Mouse (Mus musculus): ENCODE data around the gene Arhgap17. TPM values are rescaled to one million over a fixed set of nuclear protein-coding genes. Genes with fewer than 3 reads are reported as not detected.

The Arhgap17 gene
- total RNA-seq, 2 experiments from 2014 or later, result 35.6 to 51.9 TPM

DNA sequence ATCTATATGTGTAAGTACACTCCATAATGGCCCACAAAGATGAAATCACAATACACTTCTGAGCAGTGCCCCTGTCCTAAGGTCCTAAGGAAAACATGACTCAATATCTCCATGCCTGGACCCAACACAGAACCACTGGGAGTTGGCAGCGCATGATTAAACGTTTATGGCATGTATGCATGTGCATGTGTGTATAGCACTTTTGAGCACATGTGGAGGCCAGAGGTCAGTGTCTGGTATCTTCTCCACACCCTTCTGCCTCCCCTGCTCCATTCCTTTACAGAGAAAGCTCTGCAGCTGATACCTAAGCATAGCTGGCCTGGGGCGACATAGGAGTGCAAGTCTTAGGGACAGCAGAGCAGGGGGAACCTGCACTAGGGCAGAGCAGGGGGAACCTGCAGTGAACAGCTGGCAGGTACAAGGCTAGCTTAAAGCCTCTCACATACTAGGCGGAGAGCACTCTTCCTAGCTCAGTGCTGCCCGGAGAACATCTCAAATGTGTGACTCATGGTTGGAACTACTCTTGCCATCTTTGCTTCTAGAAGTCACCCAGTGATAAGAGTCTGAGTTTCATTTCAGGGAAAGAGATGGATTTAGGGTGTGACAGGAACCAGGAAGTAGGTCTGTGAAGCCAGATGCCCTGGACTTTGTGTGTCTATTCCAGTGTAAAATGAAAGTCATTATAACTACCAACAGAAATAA is 25.5 kb downstream of the Arhgap17 start:
- DNase-seq (ENCODE audit: low spot score in 2 of 2), result no peak

DNA sequence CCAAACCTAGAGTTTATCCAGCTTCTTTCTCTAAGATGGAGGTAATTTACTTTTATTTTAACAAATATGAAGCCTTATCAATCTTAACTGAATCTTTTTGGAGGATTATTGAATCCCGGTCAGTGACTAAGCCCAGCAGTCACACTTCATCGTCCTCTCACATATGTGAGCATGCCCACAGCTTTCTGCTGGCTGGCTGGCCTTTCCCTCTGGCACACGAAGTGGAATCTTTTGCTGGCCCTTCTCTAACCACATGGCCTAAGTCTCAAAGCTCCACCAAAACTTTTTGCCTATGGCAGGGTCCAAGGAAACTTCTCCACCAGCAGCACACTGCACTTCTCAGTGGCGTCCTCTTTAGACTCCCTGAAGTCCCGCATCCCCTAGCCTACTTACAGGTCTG is 27.8 kb downstream of the Arhgap17 start:
- no peak for DNase-seq (ENCODE audit: low spot score in 2 of 2)

DNA sequence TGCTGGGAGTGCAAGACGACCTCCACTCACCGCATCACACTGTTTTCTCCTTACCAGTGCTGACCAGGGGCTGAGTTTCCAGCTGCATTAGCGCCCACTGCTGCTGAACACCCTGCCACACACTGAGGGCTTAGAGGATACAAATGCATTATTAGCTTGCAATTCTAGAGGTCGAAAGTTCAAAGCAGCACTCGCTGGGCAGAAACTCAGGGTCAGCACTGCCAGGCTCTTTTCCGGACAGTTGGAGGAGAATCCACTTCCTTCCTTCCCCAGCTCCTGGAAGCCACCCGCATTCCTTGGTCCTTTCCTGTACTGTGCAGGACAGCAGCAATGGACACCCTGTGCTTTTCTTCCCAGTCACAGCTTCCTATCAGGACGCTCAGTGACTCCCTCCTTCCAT is 31.4 kb downstream of the Arhgap17 start:
- DNase-seq (ENCODE audit: low spot score in 2 of 2), result no peak

DNA sequence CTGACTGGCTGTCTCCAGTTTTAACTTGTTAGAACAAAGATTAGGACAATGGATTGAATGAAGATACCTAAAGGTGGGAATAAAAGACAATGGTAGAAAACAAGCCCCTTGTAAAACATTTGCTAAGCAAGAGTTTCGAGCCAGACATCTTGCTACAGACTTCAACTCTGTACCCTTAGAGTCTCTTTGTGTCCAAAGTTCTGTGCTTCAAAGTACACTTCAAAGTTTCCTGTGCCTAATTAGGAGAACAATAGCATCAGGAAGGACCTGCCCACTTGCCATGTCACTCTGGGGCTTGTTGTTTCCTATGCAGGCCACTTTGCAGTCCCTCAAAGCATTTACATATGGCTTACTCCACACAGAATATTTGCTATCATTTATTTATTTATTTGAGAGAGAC is 33.4 kb downstream of the Arhgap17 start:
- no peak for DNase-seq (ENCODE audit: low spot score in 2 of 2)

DNA sequence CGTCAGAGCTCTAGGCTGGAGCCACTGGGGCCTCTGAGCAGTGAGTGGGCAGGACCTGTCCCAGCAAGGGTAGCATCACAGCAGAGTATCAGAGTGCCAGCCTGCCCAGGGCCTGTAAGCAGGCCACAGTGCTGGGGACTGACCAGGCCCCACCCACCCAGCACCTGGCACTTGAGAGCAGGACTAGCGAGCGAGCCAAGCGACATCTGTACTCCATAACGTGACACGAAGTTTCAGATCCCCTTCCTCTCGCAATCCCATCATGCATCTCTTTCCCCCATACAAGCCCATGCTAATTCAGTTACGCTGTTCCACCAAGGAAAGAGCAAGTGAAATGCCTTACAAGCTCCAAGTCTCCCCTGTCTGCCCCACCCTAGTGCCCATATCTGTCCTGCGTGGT is 39.2 kb downstream of the Arhgap17 start:
- DNase-seq (ENCODE audit: low spot score in 2 of 2), result no peak

DNA sequence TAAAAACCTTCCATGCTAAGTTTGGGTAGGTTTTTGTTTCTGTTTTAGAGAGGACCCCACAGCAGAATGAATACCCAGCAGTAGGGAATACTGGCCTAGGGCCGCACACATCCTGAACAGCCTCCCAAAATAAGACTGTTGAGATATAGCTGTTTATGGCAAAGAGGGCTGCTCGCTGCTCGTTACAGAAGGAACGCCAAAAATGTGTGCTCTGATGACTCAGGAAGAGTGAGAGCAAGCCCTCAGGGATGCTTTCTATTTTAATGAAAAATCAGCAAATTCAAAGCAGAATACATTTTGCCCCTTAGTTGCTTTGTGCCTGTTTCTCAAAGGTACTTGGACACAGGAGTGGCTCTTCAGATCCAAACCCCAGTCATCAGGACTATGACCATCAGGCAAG is 41.8 kb downstream of the Arhgap17 start:
- no peak for DNase-seq (ENCODE audit: low spot score in 2 of 2)

DNA sequence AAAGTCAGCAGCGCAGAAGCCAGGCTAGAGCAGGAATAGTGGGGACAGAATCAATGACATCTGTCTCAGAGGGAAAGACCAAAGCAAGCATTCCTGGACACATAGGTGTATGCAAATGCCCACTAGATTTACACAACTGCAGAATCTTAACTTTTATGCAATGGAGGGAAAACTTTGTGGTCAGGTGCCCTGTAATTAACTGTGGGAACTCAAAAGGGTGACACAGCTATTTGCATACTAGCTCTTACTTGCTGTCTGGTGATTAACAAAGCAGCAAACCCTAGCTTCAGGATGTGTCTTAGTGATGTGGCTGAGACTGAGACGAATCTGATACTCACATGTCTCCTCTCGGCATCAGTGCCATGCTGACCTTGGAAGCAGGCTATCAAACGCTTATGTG is 42.8 kb downstream of the Arhgap17 start:
- DNase-seq (ENCODE audit: low spot score in 2 of 2), result no peak

DNA sequence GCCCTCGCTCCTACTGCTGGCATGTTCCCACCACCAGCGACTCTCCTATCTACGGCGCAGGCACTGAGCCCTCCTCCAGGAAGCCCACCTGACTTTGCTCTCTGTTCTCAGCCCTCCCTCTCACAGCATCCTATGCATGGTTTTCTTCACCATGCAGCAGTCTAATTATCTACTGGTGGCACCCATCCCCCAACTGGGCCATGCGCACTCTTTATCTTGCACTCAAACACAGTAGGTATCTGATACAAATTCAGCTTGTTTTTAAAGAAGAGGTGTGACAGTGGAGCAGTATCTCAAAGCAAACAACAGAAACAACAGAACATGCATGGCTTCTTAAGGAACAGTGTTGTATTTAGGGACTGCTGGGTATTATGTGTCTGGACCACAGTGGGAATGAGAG is 43.7 kb downstream of the Arhgap17 start:
- DNase-seq (ENCODE audit: low spot score in 2 of 2), result no peak

DNA sequence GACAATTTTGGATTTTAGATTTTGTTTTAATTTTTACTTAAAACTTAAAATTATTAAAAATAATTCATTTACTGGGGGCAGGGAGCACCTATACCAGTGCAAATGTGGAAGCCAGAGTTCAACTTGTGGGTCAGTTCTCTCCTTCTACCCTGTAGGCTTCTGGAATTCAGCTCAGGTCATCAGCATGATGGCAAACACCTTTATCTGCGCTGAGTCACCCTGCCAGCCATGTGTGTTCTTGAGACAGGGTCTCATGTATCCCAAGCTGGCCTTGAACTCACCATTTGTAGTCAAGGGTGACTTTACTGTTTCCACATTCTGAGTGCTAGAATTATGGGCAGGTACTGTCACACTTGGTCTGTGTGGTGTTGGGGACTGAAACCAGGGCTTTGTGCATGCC is 45.6 kb downstream of the Arhgap17 start:
- DNase-seq (ENCODE audit: low spot score in 2 of 2), result no peak

DNA sequence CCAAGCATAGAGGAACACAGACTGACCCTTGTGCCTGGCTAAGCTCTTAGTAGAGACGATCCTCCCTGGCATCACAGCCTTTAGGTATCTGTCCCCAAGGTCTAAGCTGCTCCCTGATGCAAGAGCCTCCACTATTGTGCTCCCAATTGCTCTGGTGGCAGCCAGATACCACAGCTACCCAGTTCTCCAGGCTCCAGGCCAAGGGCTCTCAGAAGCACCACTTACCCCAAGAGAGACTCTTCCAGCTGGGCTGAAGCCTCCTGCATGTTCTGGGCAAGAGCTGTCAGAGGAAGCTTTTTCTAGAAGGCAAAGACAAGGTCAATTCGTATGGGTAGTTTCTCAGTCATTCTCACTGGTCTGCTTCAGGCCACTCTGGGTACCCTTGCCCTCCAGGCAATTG is 46.3 kb downstream of the Arhgap17 start:
- DNase-seq (ENCODE audit: low spot score in 2 of 2), result no peak

DNA sequence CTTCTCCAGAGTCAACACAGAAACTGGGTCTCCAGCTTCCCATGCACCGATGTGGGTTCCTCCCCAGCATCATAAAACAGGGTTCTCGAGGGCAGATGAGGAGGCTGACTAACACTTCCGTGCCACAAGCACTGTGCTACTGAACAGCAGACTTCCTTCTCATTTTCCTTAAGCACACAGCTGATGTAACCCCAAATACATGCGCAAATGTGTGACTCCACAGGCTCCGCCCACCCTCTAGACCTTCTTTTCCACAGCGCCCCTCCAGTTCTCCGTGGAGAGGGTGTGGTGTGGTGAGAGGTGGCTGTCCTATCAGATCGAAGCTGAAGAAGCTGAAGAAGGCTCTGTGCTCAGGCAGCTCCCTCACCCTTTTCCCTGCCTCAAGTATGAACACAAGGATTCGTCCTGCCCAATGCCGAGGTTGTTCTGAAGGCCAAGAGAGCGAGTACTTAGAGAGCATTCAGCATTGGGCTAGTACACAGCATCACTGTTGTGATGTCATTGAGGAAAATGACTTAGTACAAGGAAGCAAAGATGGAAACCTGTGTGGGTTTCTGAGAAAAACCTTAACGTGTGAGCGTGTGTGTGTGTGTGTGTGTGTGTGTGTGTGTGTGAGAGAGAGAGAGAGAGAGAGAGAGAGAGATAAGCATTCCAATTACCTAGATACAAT is 47.1 kb downstream of the Arhgap17 start:
- no peak for DNase-seq (ENCODE audit: low spot score in 2 of 2)

DNA sequence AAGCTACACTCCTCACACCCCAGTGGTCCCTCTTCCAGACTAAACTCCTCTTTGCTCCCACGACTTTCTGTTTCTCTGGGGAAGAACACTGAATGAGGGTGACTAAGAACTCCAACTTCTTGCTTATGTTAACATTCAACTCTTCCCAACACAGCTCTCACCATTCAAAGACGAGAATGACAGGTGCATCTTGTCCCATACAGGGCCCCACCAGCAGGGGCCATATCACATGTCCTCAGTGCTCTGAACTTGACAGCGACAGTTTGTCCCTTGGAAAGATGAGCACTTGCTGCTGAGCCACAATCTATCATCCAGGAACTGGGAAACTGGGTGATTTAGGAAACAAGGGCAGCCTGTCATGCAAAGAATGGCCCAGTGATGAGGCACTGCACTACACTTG is 57.0 kb downstream of the Arhgap17 start:
- DNase-seq (ENCODE audit: low spot score in 2 of 2), result no peak

DNA sequence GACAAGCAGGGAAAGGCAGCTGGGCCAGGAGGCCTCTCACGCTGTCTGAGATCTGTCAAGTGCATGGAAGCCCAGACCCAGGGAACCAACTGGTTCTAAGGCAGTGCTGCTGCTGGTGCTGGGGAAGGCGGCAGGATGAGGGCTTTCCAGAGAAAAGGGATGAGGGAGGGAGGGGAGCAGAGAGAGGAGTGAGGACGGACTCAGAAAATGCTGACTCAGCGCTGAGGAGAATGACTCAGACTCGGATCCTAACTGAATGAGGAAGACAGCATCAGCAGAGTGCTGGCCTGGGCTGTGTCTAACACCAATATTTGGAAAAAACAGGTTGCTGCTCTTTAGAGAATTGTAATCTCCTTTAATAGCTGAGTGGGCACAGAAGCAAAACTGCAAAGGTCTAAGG is 57.9 kb downstream of the Arhgap17 start:
- DNase-seq (ENCODE audit: low spot score in 2 of 2), result no peak

DNA sequence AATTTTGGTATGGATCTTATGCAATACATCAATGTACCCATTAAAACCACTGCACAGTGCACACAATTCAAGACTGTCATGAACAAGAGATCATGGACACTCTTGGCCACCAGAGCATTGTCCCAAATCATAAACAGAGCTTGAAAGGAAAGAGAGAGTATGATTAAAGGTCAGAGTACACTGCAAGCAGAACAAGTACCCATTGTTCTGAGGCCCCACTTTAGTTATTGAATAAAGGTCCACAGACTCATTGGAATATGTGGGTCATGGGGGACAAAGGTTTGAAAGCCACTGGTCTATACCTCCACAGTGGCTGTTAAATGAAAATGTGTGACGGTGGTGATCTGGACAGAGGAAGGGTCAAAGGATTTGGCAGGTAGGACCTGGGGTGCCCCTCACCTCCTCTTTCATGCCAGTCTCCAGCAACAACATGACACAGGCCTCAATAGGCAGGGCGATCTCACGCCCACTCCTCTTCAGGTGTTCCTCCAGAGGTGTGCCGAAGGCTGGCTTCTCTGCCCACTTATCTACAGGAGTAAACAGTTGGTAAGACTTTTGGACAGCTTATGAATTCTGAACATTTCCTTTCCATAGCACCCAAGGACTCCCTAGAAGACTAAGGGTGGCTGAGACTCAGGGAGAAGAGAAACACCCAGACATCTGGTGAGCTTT is 61.7 kb downstream of the Arhgap17 start:
- no peak for DNase-seq (ENCODE audit: low spot score in 2 of 2)

DNA sequence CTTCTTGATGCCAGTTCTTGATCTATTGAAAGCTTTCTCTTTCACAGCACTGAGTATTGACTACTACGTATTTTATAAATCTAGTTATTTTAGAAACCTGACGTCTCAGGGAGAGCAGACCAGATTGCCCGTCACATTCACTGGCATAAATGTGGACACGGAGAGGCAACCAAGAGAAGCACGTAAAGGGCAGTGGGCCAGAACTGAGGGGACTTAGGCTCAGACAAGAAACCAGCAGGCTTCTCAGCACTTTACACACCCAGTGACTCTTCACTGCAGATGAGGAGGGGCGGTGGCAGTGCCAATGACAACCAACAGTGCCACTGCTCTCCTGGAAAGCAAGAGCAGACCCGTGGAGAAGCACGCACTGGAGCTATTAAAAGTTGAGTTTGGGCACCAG is 62.5 kb downstream of the Arhgap17 start:
- DNase-seq (ENCODE audit: low spot score in 2 of 2), result no peak

DNA sequence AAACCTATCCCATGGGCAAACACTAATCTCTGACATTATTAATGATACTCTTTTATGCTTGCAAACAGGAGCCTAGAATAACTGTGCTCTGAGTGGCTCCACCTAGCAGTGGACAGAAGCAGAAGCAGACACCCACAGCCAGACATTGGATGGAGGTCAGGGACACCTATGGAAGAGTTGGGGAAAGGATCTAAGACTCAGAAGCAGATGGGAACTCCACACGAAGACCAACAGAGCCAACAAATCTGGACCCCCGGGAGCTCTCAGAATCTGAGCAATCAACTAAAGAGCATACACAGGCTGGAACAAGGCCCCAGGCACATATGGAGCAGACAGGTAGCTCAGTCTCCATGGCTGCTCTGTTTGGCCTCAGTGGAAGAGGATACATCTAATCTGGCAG is 64.3 kb downstream of the Arhgap17 start:
- DNase-seq (ENCODE audit: low spot score in 2 of 2), result no peak

DNA sequence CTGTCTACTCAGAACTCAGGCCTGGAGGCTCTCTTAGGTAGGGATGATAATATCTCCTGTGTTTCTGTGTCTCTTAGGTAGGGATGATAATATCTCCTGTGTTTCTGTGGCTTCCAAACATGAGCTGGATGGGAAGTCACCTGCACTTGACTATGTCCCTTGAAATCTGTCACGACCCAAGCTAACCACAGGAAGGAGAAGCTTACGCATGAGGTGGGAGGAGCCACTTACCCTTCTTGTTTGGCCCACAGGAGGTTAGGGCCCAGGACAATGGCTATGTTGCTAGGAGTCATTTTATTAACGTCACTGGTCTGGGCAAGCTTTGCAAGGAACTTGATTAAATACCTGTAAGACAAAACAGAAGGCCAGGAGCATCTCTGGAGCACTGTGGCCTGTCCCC is 69.5 kb downstream of the Arhgap17 start:
- DNase-seq (ENCODE audit: low spot score in 2 of 2), result no peak

DNA sequence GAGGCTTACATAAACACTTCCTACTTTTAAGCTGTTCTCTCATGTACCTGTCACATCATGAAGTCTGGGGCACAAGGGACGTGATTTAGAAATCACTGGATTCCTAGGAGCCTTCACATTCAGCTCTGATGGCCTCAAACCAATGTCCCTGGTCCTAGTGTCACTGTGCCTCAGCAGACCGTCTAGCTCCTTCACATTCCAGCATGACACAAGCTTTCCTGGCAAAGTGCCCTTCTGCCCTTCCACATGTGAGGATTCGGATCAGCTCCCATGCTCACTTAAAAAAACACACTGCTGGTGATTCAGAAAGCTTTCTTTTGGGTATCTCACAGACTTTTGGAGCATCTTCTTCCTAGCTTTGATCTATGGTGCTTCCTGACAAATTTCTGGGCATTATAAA is 71.5 kb downstream of the Arhgap17 start:
- DNase-seq (ENCODE audit: low spot score in 2 of 2), result peak; percentile 31 to 43

DNA sequence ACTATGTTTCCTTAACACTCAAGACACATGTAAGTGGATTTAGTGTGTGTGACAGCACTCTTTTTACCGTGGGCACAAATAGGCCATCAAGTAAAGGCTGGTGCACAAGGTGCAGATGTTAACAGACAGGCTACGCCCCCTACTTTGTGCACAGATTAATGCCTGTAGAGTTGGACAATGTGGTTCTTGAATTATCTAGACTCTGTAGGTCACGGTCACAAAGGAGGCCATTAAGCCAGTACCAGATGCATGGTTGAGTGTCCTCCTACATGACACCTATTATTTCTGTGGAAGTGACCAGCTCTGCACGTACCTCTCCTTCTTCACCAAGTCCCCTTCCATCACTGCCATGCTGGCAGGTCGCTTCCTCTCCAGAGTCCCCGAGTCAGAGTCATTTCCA is 73.6 kb downstream of the Arhgap17 start:
- DNase-seq (ENCODE audit: low spot score in 2 of 2), result no peak

DNA sequence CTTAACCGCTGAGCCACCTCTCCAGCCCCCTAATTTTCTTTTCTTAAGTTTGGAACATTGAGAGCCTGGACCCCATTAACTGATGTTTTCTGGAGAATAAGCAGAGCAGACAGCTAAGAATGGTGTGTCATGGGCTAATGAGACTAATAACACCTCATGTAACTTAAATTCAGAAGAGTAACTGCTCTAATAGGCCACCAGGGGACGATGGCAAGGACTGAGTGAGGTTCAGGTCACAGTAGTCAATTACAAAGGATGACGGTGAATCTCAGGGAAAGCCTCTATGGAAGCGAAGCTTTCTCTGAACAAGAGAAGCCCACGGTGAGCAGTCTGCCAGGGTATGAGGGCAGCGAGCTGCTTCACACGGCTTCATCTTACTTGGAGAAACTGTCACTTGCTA is 74.3 kb downstream of the Arhgap17 start:
- DNase-seq (ENCODE audit: low spot score in 2 of 2), result no peak

DNA sequence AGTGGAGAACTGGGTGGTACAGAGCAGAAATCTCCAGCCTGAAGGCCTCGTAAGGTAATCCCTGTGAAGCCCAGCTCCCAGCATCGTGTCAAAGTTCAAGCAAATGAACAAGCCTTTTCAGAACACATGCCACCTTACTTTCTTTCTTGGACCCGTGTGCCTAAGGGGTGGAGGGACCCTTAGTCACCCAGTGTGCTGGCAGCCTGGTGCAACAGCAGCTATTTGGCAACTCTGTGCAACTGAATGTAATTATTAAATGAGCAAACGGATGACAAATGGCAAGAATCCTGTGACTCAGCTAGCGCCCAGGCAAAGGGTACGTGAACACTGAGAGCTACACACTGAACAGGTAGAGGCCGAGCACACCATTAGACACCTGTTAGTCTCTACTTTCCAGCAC is 75.8 kb downstream of the Arhgap17 start:
- DNase-seq (ENCODE audit: low spot score in 2 of 2), result no peak

DNA sequence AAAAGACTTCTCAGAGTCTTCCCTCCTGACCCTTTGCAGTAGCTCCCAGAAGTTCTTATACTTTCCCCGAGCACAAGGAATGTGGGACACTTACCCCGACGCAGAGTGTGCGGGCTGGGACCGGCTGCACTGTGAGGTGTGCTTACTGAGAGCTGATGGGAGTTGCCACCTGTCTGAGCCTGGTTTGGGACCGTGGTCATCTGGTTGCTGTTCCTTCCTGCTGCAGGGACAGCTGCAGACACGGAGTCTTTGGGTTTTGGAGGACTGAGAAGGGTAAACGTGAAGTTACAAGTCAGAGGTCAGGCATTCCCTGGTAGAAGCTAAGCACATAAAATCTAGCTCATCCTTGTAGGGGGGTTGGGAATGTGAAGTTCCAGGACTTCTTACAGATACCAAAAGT is 77.8 kb downstream of the Arhgap17 start:
- DNase-seq (ENCODE audit: low spot score in 2 of 2), result no peak

DNA sequence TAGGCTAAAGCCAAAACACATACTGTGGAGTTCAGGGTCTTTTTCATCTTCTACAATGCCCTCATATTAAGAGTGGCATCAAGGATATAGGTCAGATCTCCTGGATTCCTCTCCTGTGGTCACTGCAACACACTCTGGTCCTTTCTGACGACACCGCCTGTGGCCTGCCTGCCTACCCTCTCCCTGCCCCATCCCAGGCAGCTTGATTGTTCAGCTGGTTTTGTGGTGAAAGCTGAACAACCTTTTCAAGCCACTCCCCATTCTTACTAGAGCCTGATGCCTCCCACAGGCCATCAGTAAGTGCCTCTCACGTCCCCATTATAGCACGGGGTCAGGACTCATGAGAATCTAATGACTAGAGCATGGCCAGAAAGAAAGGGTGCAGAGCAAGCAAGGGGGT is 80.5 kb downstream of the Arhgap17 start:
- DNase-seq (ENCODE audit: low spot score in 2 of 2), result no peak

Measured in adrenal gland, adult 18-20 months (tissue).